Mouse (Mus musculus) limb, embryonic 10.5 days (tissue): Measurements from ENCODE around the gene Vac14. TPM values are rescaled to one million over a fixed set of nuclear protein-coding genes. Genes with fewer than 3 reads are reported as not detected.
A peak's percentile ranks its signal among the peaks of the same experiment; 100 is the strongest.

Source experiments
- DNase-seq: peaks from one replicate; pipeline ENCODE4 v3.0.0-alpha.2; 2017; ENCODE audit warnings: low spot score
- H3K27ac ChIP-seq: fragments of 300-500 bp; sonication (generic); 2 replicates; pipeline ENCODE4 v1.5.1; 2016; ENCODE audit warnings: mild to moderate bottlenecking
- H3K27me3 ChIP-seq: fragments of 300-500 bp; sonication (generic); 2 replicates; pipeline ENCODE4 v1.6.1; 2016; ENCODE audit warnings: low read depth, mild to moderate bottlenecking; ENCODE audit not compliant: poor library complexity, severe bottlenecking
- H3K36me3 ChIP-seq: fragments of 300-500 bp; sonication (generic); 2 replicates; pipeline ENCODE4 v1.6.1; 2016; ENCODE audit warnings: mild to moderate bottlenecking, moderate library complexity
- H3K4me1 ChIP-seq: fragments of 300-500 bp; sonication (generic); 2 replicates; pipeline ENCODE4 v1.6.1; 2016
- H3K4me3 ChIP-seq: fragments of 300-500 bp; sonication (generic); 2 replicates; pipeline ENCODE4 v1.5.1; 2016; ENCODE audit warnings: mild to moderate bottlenecking, moderate library complexity
- H3K9me3 ChIP-seq: fragments of 300-500 bp; sonication (generic); replicated peaks from 2 replicates; pipeline ENCODE4 v1.6.1; 2016; ENCODE audit warnings: mild to moderate bottlenecking
- WGBS: fragments of 180-500 bp; shearing (Covaris S2); methylation state at CpG from one replicate; pipeline ENCODE4 v1.1.7; 2016; 5-methylcytosine and 5-hydroxymethylcytosine counted together
- polyA plus RNA-seq: library from polyadenylated mRNA; unstranded; fragments of >200 nt; fragmentation: Nextera tagmentation; extraction: Ambion mirVana; gene quantifications from 2 replicates; pipeline ENCODE4 v1.2.1, GENCODE M21; 2016

Vac14 gene
- polyA plus RNA-seq, 1 experiment from 2014 or later: 30.8 TPM

GRCm38 (mm10) chr8:110716075-110716474 lies 97.7 kb downstream of the Vac14 start:
- Histone ChIP-seq H3K4me1 (peaks cover 74% of the 10 kb centered on the region), H3K27me3 (no peaks in the 10 kb centered on the region), H3K4me3 (no peak overlapping the region), H3K9me3 (no peaks in the 10 kb centered on the region), H3K36me3 (peaks cover 43% of the 10 kb centered on the region), H3K27ac (peak overlapping the region; percentile 95; the same call in 1 of the 2 replicates)
- WGBS: 80% methylated on average over 4 of the region's 4 CpGs
- no peak for DNase-seq

- no peak for DNase-seq
- peaks cover 69% of the 10 kb centered on the region for H3K4me1 ChIP-seq
- no peaks in the 10 kb centered on the region for H3K27me3 ChIP-seq
- WGBS: 52% methylated on average over 7 of the region's 7 CpGs
- H3K4me3 ChIP-seq: no peak overlapping the region
- H3K36me3 ChIP-seq: peaks cover 34% of the 10 kb centered on the region
- H3K27ac ChIP-seq: peak overlapping the region; percentile 95
- no peaks in the 10 kb centered on the region for H3K9me3 ChIP-seq
These were observed 98.7 kb downstream of the Vac14 start for GRCm38 (mm10) chr8:110717131-110717530.

- no peaks in the 10 kb centered on the region for H3K9me3 ChIP-seq
- 89% methylated on average over 8 of the region's 8 CpGs for WGBS
- H3K4me3 ChIP-seq: no peak overlapping the region
- peak overlapping the region; percentile 95 for H3K27ac ChIP-seq
- DNase-seq: no peak
- peaks cover 25% of the 10 kb centered on the region for H3K36me3 ChIP-seq
- H3K4me1 ChIP-seq: peaks cover 73% of the 10 kb centered on the region
- H3K27me3 ChIP-seq: no peaks in the 10 kb centered on the region
These were observed 100.0 kb downstream of the Vac14 start for GRCm38 (mm10) chr8:110718209-110718968.

- no peaks in the 10 kb centered on the region for H3K9me3 ChIP-seq
- DNase-seq: peak; percentile 54
These were observed 100.7 kb downstream of the Vac14 start for GRCm38 (mm10) chr8:110718969-110719670.

GRCm38 (mm10) chr8:110719898-110720653 lies 101.7 kb downstream of the Vac14 start:
- Histone ChIP-seq H3K9me3 (no peaks in the 10 kb centered on the region), H3K4me3 (peak overlapping the region; percentile 85), H3K4me1 (peaks cover 88% of the 10 kb centered on the region), H3K27ac (peak overlapping the region; percentile 95), H3K27me3 (no peaks in the 10 kb centered on the region), H3K36me3 (peaks cover 25% of the 10 kb centered on the region)
- DNase-seq: no peak
- 47% methylated on average over 6 of the region's 6 CpGs for WGBS

More at GRCm38 (mm10) chr8:110718969-110719670, 100.7 kb downstream of the Vac14 start:
- 37% methylated on average over 12 of the region's 12 CpGs for WGBS
- Histone ChIP-seq H3K4me3 (peak overlapping the region; percentile 85; the same call in 1 of the 2 replicates), H3K36me3 (peaks cover 25% of the 10 kb centered on the region), H3K27me3 (no peaks in the 10 kb centered on the region), H3K4me1 (peaks cover 80% of the 10 kb centered on the region), H3K27ac (peak overlapping the region; percentile 95)

GRCm38 (mm10) chr8:110720685-110721598 lies 102.6 kb downstream of the Vac14 start, which contains the start of gene Mtss1l:
Mtss1l (plus strand) TSS chr8:110721476.
- H3K9me3 ChIP-seq: no peaks in the 10 kb centered on the region
- peaks cover 91% of the 10 kb centered on the region for H3K4me1 ChIP-seq
- WGBS: 7% methylated on average over 74 of the region's 75 CpGs
- no peaks in the 10 kb centered on the region for H3K27me3 ChIP-seq
- H3K4me3 ChIP-seq: peak within 1 kb of the TSS; percentile 85
- H3K36me3 ChIP-seq: peaks cover 29% of the 10 kb centered on the region
- peak within 1 kb of the TSS; percentile 95 for H3K27ac ChIP-seq
- peak; percentile 96 for DNase-seq

- H3K4me1 ChIP-seq: peaks cover 93% of the 10 kb centered on the region
- no peaks in the 10 kb centered on the region for H3K27me3 ChIP-seq
- peaks cover 38% of the 10 kb centered on the region for H3K36me3 ChIP-seq
- no peaks in the 10 kb centered on the region for H3K9me3 ChIP-seq
- peak; percentile 70 for DNase-seq
- peak overlapping the region; percentile 85 for H3K4me3 ChIP-seq
- WGBS: 5% methylated on average over 54 of the region's 59 CpGs
- H3K27ac ChIP-seq: peak overlapping the region; percentile 95
These were observed 103.4 kb downstream of the Vac14 start for GRCm38 (mm10) chr8:110721606-110722413.

- 68% methylated on average over 11 of the region's 11 CpGs for WGBS
- Histone ChIP-seq H3K9me3 (no peaks in the 10 kb centered on the region), H3K4me1 (peaks cover 92% of the 10 kb centered on the region), H3K4me3 (peak overlapping the region; percentile 85), H3K36me3 (peaks cover 45% of the 10 kb centered on the region), H3K27ac (peak overlapping the region; percentile 95), H3K27me3 (no peaks in the 10 kb centered on the region)
- no peak for DNase-seq
These were observed 104.1 kb downstream of the Vac14 start for GRCm38 (mm10) chr8:110722414-110723011.

GRCm38 (mm10) chr8:110724493-110724892 lies 106.1 kb downstream of the Vac14 start:
- H3K36me3 ChIP-seq: peaks cover 65% of the 10 kb centered on the region
- DNase-seq: no peak
- H3K9me3 ChIP-seq: no peaks in the 10 kb centered on the region
- H3K27me3 ChIP-seq: no peaks in the 10 kb centered on the region
- H3K4me1 ChIP-seq: peaks cover 73% of the 10 kb centered on the region
- H3K27ac ChIP-seq: peak overlapping the region; percentile 76; the same call in 1 of the 2 replicates
- no peak overlapping the region for H3K4me3 ChIP-seq
- 66% methylated on average over 3 of the region's 3 CpGs for WGBS

GRCm38 (mm10) chr8:110725084-110725838 lies 106.9 kb downstream of the Vac14 start:
- Histone ChIP-seq H3K4me3 (peak overlapping the region; percentile 17; the same call in 1 of the 2 replicates), H3K27ac (peak overlapping the region; percentile 76), H3K27me3 (no peaks in the 10 kb centered on the region), H3K4me1 (peaks cover 65% of the 10 kb centered on the region), H3K36me3 (peaks cover 73% of the 10 kb centered on the region), H3K9me3 (no peaks in the 10 kb centered on the region)
- WGBS: 60% methylated on average over 7 of the region's 7 CpGs
- DNase-seq: no peak
